Mouse (Mus musculus) urinary bladder, postnatal 36 days (tissue): ENCODE results near the gene Slc4a2.
A peak's percentile ranks its signal among the peaks of the same experiment; 100 is the strongest.
"Not testable (repeated sequence)": the region's sequence is repeated elsewhere in the genome, so short reads cannot be mapped to it uniquely, and the experiment has no call there.

ENCODE experiments used
- DNase-seq, 2 experiments: peaks; one replicate each; pipeline ENCODE4 v3.0.0; 2022; ENCODE audit warnings: low spot score in 2 of 2, mixed read lengths in 1 of 2

Slc4a2 gene

GRCm38 (mm10) chr5:24394165-24394894, 29.3 kb upstream of the Slc4a2 start:
- DNase-seq = peak; percentile 91 to 92

GRCm38 (mm10) chr5:24396254-24396653, 27.4 kb upstream of the Slc4a2 start:
- not testable (repeated sequence) for DNase-seq

GRCm38 (mm10) chr5:24399686-24400085, 24.0 kb upstream of the Slc4a2 start:
- DNase-seq = no peak

GRCm38 (mm10) chr5:24400362-24400761, 23.3 kb upstream of the Slc4a2 start:
- DNase-seq = no peak

- no peak for DNase-seq
Observed at GRCm38 (mm10) chr5:24400911-24401605, 22.6 kb upstream of the Slc4a2 start.

- DNase-seq = no peak
Observed at GRCm38 (mm10) chr5:24401969-24402368, 21.7 kb upstream of the Slc4a2 start.

GRCm38 (mm10) chr5:24404594-24405360, 18.9 kb upstream of the Slc4a2 start:
- no peak for DNase-seq

- no peak for DNase-seq
Observed at GRCm38 (mm10) chr5:24405389-24405876, 18.2 kb upstream of the Slc4a2 start.

- no peak for DNase-seq
Observed at GRCm38 (mm10) chr5:24408651-24409050, 15.0 kb upstream of the Slc4a2 start.

- no peak for DNase-seq
Observed at GRCm38 (mm10) chr5:24409466-24409865, 14.2 kb upstream of the Slc4a2 start.

- no peak for DNase-seq
Observed at GRCm38 (mm10) chr5:24412063-24412462, 11.6 kb upstream of the Slc4a2 start.

GRCm38 (mm10) chr5:24413042-24413693, 10.5 kb upstream of the Slc4a2 start, which contains the start of gene Asic3:
Gene Asic3, plus strand, starts transcription at chr5:24413392.
- no peak for DNase-seq

- no peak for DNase-seq
Observed at GRCm38 (mm10) chr5:24413938-24414337, 9.7 kb upstream of the Slc4a2 start.

GRCm38 (mm10) chr5:24416222-24416736, 7.4 kb upstream of the Slc4a2 start:
- peak; percentile 38 to 43 for DNase-seq

- DNase-seq = no peak
Observed at GRCm38 (mm10) chr5:24417587-24417986, 6.0 kb upstream of the Slc4a2 start.

- no peak for DNase-seq
Observed at GRCm38 (mm10) chr5:24420381-24420780, 3.3 kb upstream of the Slc4a2 start.

GRCm38 (mm10) chr5:24424004-24424781, 556 bp downstream of the Slc4a2 start:
- no peak for DNase-seq

- peak; percentile 77 to 84 for DNase-seq
Observed at GRCm38 (mm10) chr5:24424861-24425411, 1.3 kb downstream of the Slc4a2 start.

GRCm38 (mm10) chr5:24425421-24426036, 1.9 kb downstream of the Slc4a2 start:
- DNase-seq = no peak

- DNase-seq = no peak
Observed at GRCm38 (mm10) chr5:24426037-24426432, 2.4 kb downstream of the Slc4a2 start.
